Mouse (Mus musculus): ENCODE data around the gene Kcnd3.
"Not testable (repeated sequence)": the region's sequence is repeated elsewhere in the genome, so short reads cannot be mapped to it uniquely, and the experiment has no call there.

Gene Kcnd3

DNA sequence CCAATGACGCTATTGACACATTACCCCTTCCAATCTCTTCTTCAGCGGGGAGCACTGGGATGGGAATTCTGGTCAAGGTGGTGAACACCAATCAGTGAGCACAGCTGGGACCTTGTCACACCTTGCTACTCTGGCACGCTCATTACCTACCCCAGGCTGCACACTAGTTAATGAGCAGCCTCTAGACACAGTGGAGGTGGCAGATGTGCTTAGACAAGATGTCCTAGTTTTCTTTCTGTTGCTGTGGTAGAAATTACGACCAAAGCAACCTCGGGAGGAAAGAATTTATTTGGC is 245.0 kb downstream of the Kcnd3 start:
- no peak for ATAC-seq (ENCODE audit: low TSS enrichment)

- ATAC-seq (ENCODE audit: low TSS enrichment) = no peak
Observed at GRCm38 (mm10) chr3:105698311-105698710, 246.2 kb downstream of the Kcnd3 start.

GRCm38 (mm10) chr3:105699241-105699933 is 247.3 kb downstream of the Kcnd3 start:
- no peak for ATAC-seq (ENCODE audit: low TSS enrichment)

DNA sequence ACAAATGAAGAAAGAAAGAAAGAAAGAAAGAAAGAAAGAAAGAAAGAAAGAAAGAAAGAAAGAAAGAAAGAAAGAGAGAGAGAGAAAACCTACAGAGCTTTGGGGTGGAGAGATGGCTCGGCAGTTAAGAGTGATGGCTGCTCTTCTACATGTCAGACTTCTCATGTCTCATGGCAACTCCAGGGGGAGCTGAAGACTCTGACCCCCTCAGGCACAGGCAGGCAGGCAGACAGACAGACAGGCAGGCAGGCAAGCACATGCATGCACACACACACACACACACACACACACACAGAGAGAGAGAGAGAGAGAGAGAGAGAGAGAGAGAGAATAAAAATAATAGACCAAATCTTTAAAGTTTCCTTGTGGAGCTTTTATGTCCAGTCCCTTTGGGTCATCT is 248.7 kb downstream of the Kcnd3 start:
- ATAC-seq (ENCODE audit: low TSS enrichment) = not testable (repeated sequence)

DNA sequence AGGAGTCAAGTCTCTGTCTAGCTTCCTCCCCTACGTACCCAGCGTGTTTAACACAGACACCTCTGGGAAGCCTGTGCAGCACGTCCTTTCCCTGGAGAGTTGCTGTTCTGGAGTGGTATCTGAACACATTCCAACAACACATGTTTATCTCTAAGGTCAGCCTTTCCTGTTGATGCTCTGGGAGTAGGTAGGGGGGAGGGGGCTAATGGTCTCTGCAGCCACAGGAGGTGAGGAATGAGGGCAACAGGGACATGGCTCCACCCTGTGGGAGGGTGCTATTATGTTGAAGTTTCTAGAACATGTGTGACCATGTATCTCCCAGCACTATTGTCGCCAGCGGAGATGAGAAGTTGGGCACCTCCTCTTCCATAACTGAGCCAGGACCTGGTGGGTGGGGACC is 249.3 kb downstream of the Kcnd3 start:
- ATAC-seq (ENCODE audit: low TSS enrichment) = no peak

DNA sequence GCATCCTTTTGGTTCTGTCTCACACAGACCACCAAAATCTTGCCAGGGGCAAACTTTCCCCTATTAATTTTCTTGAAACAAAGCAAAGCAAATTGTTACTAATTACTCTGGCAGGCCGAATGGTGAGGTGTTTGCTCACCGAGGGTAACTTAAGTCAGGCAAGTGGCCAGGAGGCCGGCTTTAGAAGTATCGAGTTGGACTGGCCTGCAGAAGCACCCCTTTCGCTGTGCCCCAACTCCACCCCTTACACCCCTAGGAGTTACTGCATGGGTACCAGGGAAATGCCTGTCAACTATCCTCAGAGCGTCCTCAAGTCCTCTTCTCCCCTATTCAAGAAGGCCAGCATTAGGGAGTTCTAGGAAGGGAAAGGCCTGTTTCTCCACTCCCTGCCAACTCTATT is 251.4 kb downstream of the Kcnd3 start:
- ATAC-seq (ENCODE audit: low TSS enrichment) = no peak

DNA sequence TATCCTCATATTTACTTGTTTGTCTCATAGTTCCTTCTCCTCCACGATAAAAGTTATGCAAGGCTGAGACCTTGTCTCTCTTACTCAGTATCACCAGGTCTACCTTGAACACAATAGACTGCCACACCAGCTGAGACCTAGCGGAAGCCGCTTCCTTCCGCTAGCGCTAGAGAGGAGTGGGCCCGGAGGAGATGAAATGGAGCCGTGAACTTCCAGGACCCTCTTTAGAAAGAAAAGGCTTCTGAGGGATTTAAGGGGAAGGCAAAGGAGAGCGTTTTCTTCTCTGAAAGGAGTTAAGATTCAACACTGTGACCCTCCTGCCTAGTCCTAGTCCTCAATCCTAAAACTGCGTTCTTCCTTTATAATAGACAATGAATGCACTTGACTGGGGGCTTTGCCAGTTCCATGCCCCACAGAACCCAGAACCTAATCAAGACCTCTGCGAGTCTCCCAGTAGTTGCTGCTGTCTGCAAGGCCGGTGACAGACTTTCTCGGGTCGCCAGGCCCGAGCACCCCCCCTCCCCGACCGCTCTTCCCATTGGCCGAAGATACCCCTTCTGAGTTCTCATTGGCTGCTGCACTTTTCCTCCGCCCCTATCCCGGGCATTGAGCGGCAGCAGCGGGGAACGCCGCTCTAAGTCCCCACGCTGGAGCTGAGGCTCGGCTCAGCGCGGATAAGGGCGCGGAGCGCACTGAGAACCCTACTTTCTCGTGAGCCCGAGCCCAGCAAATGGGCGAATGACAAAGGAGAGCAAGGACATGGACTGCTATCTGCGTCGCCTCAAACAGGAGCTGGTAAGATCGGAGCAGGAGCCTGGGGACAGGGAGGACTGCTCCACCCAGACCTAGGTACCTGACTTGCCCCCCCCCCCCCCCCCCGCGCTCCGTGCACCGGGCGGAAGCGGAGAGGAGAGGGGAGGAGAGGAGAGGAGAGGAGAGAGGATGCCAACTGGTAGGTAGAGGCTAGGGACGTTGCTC is 252.2 kb downstream of the Kcnd3 start, which contains the start of gene Inka2:
Gene Inka2, plus strand, starts transcription at position 569 of the 978 bp plus-strand sequence.
- peak; percentile 74 for ATAC-seq (ENCODE audit: low TSS enrichment)

DNA sequence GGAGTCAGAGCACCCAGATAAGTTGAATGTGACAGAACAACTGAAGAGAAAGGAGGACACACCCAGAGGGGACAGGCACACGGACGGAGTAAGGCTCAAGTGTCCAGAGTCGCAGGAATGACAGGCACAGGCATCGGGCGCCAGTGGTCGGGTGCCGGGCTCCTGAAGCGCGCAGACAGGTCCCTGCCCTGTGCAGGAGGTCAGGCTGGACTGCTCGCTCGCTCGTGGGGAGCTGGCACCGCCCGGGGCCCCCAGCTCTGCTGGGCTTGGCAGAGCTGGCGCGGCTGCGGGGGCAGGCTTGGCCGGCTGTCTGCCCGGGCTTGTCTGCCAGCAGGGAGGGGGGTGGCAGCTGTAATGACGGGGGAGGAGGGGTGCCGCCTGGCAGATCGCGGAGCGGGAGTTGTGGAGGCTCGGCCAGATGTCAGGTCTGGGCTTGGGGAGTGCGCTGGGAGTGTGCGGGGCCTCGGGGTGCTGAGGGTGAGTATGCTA is 253.0 kb downstream of the Kcnd3 start:
- ATAC-seq (ENCODE audit: low TSS enrichment) = peak; percentile 48

DNA sequence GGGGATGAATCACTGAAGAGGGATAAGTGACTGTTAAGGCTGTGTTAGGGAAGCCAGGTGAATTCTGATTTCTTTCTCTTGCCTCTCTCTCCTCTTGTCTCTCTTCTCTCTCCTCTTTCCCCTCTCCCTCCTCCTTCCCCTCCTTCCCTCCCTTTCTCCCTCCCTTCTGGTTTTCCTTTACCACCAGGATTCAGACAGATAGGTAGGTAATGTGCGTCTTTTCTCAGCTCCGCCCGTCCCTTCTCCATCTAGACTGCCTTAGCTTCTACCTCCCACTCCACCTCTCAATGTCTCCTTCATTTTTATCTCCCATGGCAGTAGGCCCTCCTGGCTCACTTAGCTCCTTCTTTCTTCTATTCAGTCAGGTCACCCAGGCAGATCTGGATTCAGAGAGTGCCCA is 253.4 kb downstream of the Kcnd3 start:
- ATAC-seq (ENCODE audit: low TSS enrichment) = peak; percentile 32

- peak; percentile 51 for ATAC-seq (ENCODE audit: low TSS enrichment)
Observed at GRCm38 (mm10) chr3:105706366-105707020, 254.4 kb downstream of the Kcnd3 start.

GRCm38 (mm10) chr3:105707590-105707989 is 255.5 kb downstream of the Kcnd3 start:
- no peak for ATAC-seq (ENCODE audit: low TSS enrichment)

DNA sequence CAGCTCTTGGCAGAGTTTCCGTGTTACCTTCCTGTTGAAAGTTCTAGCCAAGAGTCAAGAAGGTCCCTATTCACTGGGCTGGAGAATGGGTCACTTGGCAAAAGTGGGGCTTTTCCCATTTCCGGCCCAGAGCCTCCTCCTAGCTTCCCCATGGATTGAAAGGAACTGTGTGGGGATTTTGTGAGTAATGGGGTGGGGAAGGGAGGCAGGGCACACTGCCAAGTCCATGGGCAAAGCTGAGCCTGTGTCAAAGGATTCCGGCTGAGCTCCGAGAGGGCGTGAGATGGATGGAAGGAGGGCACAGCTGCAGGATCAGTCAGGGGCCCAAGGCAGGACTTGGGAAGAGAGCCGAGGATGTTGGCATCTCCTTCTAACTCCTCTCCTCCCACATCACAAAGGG is 258.1 kb downstream of the Kcnd3 start:
- ATAC-seq (ENCODE audit: low TSS enrichment) = no peak

GRCm38 (mm10) chr3:105711741-105712140 is 259.6 kb downstream of the Kcnd3 start:
- no peak for ATAC-seq (ENCODE audit: low TSS enrichment)

DNA sequence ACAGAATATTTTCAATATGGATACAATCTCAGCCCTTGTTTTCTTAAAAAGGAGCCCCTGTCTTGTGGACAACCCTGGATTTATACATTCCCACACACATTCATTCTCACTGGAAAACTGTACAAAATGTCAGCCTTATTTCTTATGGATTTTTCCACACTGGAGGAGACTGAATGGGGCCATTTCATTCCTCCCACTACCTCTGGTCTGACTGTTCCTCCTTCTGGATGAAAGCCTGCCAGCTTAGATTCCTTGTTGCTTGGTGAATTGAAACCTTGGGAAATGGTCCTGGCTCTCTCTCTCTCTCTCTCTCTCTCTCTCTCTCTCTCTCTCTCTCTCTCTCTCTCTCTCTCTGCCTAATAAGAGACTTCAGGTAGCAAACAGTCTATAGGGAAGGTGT is 260.7 kb downstream of the Kcnd3 start:
- ATAC-seq (ENCODE audit: low TSS enrichment) = peak; percentile 21; the same call in 1 of the 2 replicates

GRCm38 (mm10) chr3:105714091-105714819 is 262.1 kb downstream of the Kcnd3 start:
- no peak for ATAC-seq (ENCODE audit: low TSS enrichment)

- no peak for ATAC-seq (ENCODE audit: low TSS enrichment)
Observed at GRCm38 (mm10) chr3:105714820-105715167, 262.7 kb downstream of the Kcnd3 start.

DNA sequence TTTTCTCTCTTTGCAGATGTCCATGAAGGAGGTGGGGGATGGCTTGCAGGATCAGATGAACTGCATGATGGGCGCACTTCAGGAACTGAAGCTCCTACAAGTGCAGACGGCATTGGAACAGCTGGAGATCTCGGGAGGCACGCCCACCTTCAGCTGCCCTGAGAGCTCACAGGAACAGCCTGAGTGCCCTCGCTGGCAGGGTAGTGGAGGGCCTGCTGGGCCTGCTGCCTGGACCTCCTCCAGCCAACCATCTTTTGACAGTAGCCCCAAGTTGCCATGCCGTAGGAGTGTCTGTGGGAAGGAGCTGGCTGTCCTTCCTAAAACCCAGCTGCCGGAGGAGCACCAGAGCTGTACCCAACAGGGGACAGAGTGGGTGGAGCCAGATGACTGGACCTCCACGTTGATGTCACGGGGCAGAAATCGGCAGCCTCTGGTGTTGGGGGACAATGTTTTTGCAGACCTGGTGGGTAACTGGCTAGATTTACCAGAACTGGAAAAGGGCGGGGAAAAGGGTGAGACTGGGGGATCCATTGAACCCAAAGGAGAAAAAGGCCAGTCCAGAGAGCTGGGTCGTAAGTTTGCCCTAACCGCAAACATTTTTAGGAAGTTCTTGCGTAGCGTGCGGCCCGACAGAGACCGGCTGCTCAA is 264.3 kb downstream of the Kcnd3 start:
- peak; percentile 8 for ATAC-seq (ENCODE audit: low TSS enrichment)

GRCm38 (mm10) chr3:105717856-105718555 is 265.9 kb downstream of the Kcnd3 start:
- ATAC-seq (ENCODE audit: low TSS enrichment) = peak; percentile 3; the same call in 1 of the 2 replicates

- 0 out of 2 replicates have a peak, but pooled peaks have one; percentile 13 for ATAC-seq (ENCODE audit: low TSS enrichment)
Observed at GRCm38 (mm10) chr3:105718746-105719145, 266.6 kb downstream of the Kcnd3 start.

GRCm38 (mm10) chr3:105719979-105720378 is 267.8 kb downstream of the Kcnd3 start:
- peak; percentile 19; the same call in 1 of the 2 replicates for ATAC-seq (ENCODE audit: low TSS enrichment)
